Mouse (Mus musculus): ENCODE results near the gene Ankrd11. TPM values are rescaled to one million over a fixed set of nuclear protein-coding genes. Genes with fewer than 3 reads are reported as not detected.
"Not testable (repeated sequence)": the region's sequence is repeated elsewhere in the genome, so short reads cannot be mapped to it uniquely, and the experiment has no call there.

The Ankrd11 gene
- 100 to 1,000 TPM; 164 to 171 TPM for total RNA-seq (2021)

- peak; percentile 100 for DNase-seq
These were observed at the start of gene Ankrd11 for GRCm38 (mm10) chr8:123042158-123042973. Ankrd11 (minus strand) TSS chr8:123042277.

- no peak for DNase-seq
These were observed 45.2 kb upstream of the Ankrd11 start for GRCm38 (mm10) chr8:123087289-123087688.

GRCm38 (mm10) chr8:123083610-123084009, 41.5 kb upstream of the Ankrd11 start:
- peak; percentile 36 to 57 for DNase-seq

GRCm38 (mm10) chr8:123082993-123083392, 40.9 kb upstream of the Ankrd11 start:
- no peak for DNase-seq

- DNase-seq, result no peak
These were observed 35.1 kb upstream of the Ankrd11 start for GRCm38 (mm10) chr8:123077213-123077612.

GRCm38 (mm10) chr8:123071176-123071575, 29.1 kb upstream of the Ankrd11 start:
- DNase-seq, result no peak

- no peak for DNase-seq
These were observed 24.1 kb upstream of the Ankrd11 start for GRCm38 (mm10) chr8:123066101-123066683.

- peak; percentile 95 to 96 for DNase-seq
These were observed 23.4 kb upstream of the Ankrd11 start for GRCm38 (mm10) chr8:123065214-123066100.

- no peak for DNase-seq
These were observed 22.7 kb upstream of the Ankrd11 start for GRCm38 (mm10) chr8:123064809-123065213.

GRCm38 (mm10) chr8:123064072-123064471, 22.0 kb upstream of the Ankrd11 start:
- DNase-seq, result no peak

- no peak for DNase-seq
These were observed 20.6 kb upstream of the Ankrd11 start, which contains the start of gene Spg7 for GRCm38 (mm10) chr8:123062721-123063120. Spg7 (plus strand) TSS chr8:123062942.

- no peak for DNase-seq
These were observed 9.4 kb upstream of the Ankrd11 start for GRCm38 (mm10) chr8:123051458-123051857.

- DNase-seq, result no peak
These were observed 6.3 kb upstream of the Ankrd11 start for GRCm38 (mm10) chr8:123048402-123048801.

GRCm38 (mm10) chr8:123047827-123048226, 5.8 kb upstream of the Ankrd11 start:
- DNase-seq, result no peak

- DNase-seq, result no peak
These were observed 4.6 kb upstream of the Ankrd11 start for GRCm38 (mm10) chr8:123046706-123047105.

GRCm38 (mm10) chr8:123044743-123045425, 2.8 kb upstream of the Ankrd11 start:
- not testable (repeated sequence) for DNase-seq

GRCm38 (mm10) chr8:123043941-123044340, 1.9 kb upstream of the Ankrd11 start:
- DNase-seq, result no peak

- DNase-seq, result no peak
These were observed 1.0 kb upstream of the Ankrd11 start for GRCm38 (mm10) chr8:123042974-123043625.

GRCm38 (mm10) chr8:123041774-123042105, 337 bp downstream of the Ankrd11 start:
- no peak for DNase-seq

GRCm38 (mm10) chr8:123041008-123041773, 886 bp downstream of the Ankrd11 start:
- peak; percentile 54 to 58 for DNase-seq

GRCm38 (mm10) chr8:123040110-123040650, 1.9 kb downstream of the Ankrd11 start:
- no peak for DNase-seq
